Mouse (Mus musculus) liver, embryonic 14.5 days (tissue): ENCODE measurements at regions not wholly inside any gene's neighbourhood (a gene's known extent, or its start where the extent isn't known, plus 50 kb on each side); places are given as distances from the start of the nearest gene placed in this dataset.

Experiments used
- ATAC-seq: fragments of 200-750 bp; cut with Nextera tagmentation; 2 replicates; pipeline ENCODE4 v1.8.0; 2017; ENCODE audit warnings: moderate number of reproducible peaks, mild to moderate bottlenecking, moderate library complexity; ENCODE audit not compliant: insufficient read depth
- DNase-seq, 3 experiments: peaks; one replicate each; pipeline ENCODE4 v3.0.0-alpha.2; 2012 to 2013; ENCODE audit warnings: low read depth in 3 of 3, low spot score in 3 of 3
- H3K27ac ChIP-seq: fragments of 300-500 bp; sonication (generic); 2 replicates; pipeline ENCODE4 v1.5.1; 2014; ENCODE audit warnings: moderate library complexity, mild to moderate bottlenecking, control low read depth, inconsistent platforms
- H3K27me3 ChIP-seq: fragments of 300-500 bp; sonication (generic); 2 replicates; pipeline ENCODE4 v1.6.1; 2014; ENCODE audit warnings: mild to moderate bottlenecking, low read length, moderate library complexity; ENCODE audit not compliant: control insufficient read depth, insufficient read depth
- H3K36me3 ChIP-seq: fragments of 300-500 bp; sonication (generic); replicated peaks from 2 replicates; pipeline ENCODE4 v1.6.1; 2014; ENCODE audit warnings: low read depth; ENCODE audit not compliant: control insufficient read depth, insufficient read depth
- H3K4me1 ChIP-seq, 2 experiments: fragments of 200-500 bp in 1 of 2; fragments of 300-500 bp in 1 of 2; sonication (generic) in 1 of 2; replicated peaks; 2 replicates each; pipeline ENCODE4 v1.6.1; 2012 to 2014; ENCODE audit warnings: antibody characterized with exemption in 1 of 2, inconsistent platforms in 1 of 2, low read length in 1 of 2; ENCODE audit not compliant: control insufficient read depth in 2 of 2, insufficient read depth in 2 of 2
- H3K4me2 ChIP-seq: fragments of 300-500 bp; sonication (generic); 2 replicates; pipeline ENCODE4 v1.6.1; 2014; ENCODE audit warnings: low read depth, mild to moderate bottlenecking, control low read depth, moderate library complexity
- H3K4me3 ChIP-seq, 2 experiments: fragments of 200-500 bp in 1 of 2; fragments of 300-500 bp in 1 of 2; sonication (generic) in 1 of 2; 2 replicates each; pipeline ENCODE4 v1.5.1; 2012 to 2014; ENCODE audit warnings: low read depth in 2 of 2, low read length in 2 of 2, mild to moderate bottlenecking in 2 of 2, control low read depth in 1 of 2, inconsistent platforms in 1 of 2, moderate library complexity in 1 of 2; ENCODE audit not compliant: insufficient read depth in 1 of 2
- H3K9ac ChIP-seq: fragments of 300-500 bp; sonication (generic); replicated peaks from 2 replicates; pipeline ENCODE4 v1.6.1; 2014; ENCODE audit warnings: mild to moderate bottlenecking, control low read depth, moderate library complexity
- H3K9me3 ChIP-seq: fragments of 300-500 bp; sonication (generic); 2 replicates; pipeline ENCODE4 v1.6.1; 2016; ENCODE audit warnings: low read length, mixed read lengths; ENCODE audit not compliant: control insufficient read depth
- CTCF ChIP-seq: IDR thresholded peaks from 2 replicates; pipeline ENCODE4 v1.5.1; 2016; ENCODE audit warnings: antibody characterized with exemption, low read depth, control low read depth
- EP300 ChIP-seq: IDR thresholded peaks from 2 replicates; pipeline ENCODE4 v1.6.1; 2016; ENCODE audit warnings: antibody characterized with exemption, low read depth
- WGBS: fragments of 180-500 bp; shearing (Covaris S2); extraction: QIAGEN DNeasy Blood & Tissue Kit; methylation state at CpG from one replicate; pipeline ENCODE4 v1.1.7; 2014; ENCODE audit not compliant: insufficient replicate concordance; 5-methylcytosine and 5-hydroxymethylcytosine counted together

DNA sequence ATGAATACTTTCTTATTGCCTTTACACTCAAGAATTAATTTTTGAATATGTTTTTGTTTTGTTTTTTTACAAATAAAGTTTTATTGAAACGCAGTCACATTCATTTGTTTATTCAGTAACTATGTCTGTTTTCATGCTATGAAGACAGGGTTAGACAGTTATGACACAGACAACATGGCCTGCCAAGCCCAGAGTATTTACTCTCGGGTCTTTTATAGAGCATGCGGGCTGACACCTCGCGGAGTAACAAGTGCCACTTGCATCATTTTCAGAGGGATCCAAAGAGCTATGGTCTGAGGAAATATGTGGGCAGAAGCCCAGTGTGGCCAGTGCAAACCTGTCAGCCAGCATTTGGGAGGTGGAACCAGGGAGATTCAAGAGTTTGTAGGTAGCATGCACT lies 206.5 kb upstream of the Nt5e start:
- H3K9ac ChIP-seq, result no peak overlapping the region
- DNase-seq, result no peak
- no peak overlapping the region for H3K4me3 ChIP-seq
- no peak for ATAC-seq
- 64% methylated on average over 5 of the region's 5 CpGs for WGBS
- no peaks in the 10 kb centered on the region for H3K36me3 ChIP-seq
- TF ChIP-seq CTCF (no peak), EP300 (no peak)
- H3K27ac ChIP-seq, result no peak overlapping the region
- H3K27me3 ChIP-seq, result no peaks in the 10 kb centered on the region
- H3K9me3 ChIP-seq, result no peaks in the 10 kb centered on the region
- no peaks in the 10 kb centered on the region for H3K4me1 ChIP-seq
- H3K4me2 ChIP-seq, result no peak overlapping the region

- no peak overlapping the region for H3K4me3 ChIP-seq
- no peak overlapping the region for H3K9ac ChIP-seq
- ATAC-seq (no peak), DNase-seq (no peak)
- no peaks in the 10 kb centered on the region for H3K4me1 ChIP-seq
- H3K36me3 ChIP-seq, result no peaks in the 10 kb centered on the region
- 75% methylated on average over 11 of the region's 11 CpGs for WGBS
- H3K9me3 ChIP-seq, result no peaks in the 10 kb centered on the region
- no peak overlapping the region for H3K27ac ChIP-seq
- H3K4me2 ChIP-seq, result no peak overlapping the region
- no peaks in the 10 kb centered on the region for H3K27me3 ChIP-seq
- TF ChIP-seq CTCF, result no peak
These were observed 205.9 kb upstream of the Nt5e start for GRCm38 (mm10) chr9:88120963-88121570.

DNA sequence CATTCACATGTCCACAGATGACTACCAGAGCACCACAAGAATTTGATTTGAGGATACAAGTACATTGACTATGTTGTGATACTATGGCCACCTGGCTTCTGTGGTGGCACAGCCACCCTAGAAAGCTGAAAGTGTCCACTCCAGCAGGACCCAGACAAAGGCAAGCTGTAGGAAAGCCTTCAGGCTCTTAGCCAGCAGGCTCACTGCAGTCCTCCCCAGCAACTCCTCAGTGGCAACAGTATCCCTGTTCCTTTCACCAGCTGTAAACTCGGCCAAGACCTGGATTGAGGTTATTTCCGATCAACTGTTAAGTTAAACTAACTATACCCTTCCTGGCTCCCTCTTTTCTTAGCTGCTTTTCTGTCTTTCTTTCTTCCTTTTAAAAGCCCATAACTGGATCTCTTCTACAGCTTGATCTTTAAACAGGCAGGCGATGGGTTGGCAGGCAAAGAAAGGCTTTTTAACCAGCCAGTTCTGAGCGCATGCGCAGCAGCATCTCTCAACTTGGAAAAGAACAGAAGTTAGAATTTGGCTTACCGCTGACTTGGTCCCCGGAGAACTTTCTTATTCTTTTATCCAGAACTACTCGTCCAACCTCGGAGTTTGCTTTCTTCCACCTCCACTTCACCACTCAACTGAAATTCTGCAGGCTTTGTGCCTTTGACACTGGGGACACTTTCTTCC lies 202.5 kb upstream of the Nt5e start:
- no peak overlapping the region for H3K4me3 ChIP-seq
- ATAC-seq (no peak), DNase-seq (no peak)
- no peaks in the 10 kb centered on the region for H3K36me3 ChIP-seq
- no peak overlapping the region for H3K9ac ChIP-seq
- H3K4me1 ChIP-seq, result no peaks in the 10 kb centered on the region
- no peaks in the 10 kb centered on the region for H3K9me3 ChIP-seq
- H3K4me2 ChIP-seq, result no peak overlapping the region
- no peak overlapping the region for H3K27ac ChIP-seq
- H3K27me3 ChIP-seq, result no peaks in the 10 kb centered on the region
- WGBS, result 72% methylated on average over 9 of the region's 9 CpGs
- TF ChIP-seq EP300, result no peak
- no peak for TF ChIP-seq CTCF

GRCm38 (mm10) chr9:88163025-88163780 lies 163.8 kb upstream of the Nt5e start:
- no peaks in the 10 kb centered on the region for H3K36me3 ChIP-seq
- 54% methylated on average over 6 of the region's 6 CpGs for WGBS
- H3K27me3 ChIP-seq, result no peaks in the 10 kb centered on the region
- no peaks in the 10 kb centered on the region for H3K4me1 ChIP-seq
- no peak for DNase-seq
- H3K4me2 ChIP-seq, result no peak overlapping the region
- TF ChIP-seq CTCF, result no peak
- no peak for TF ChIP-seq EP300
- ATAC-seq, result no peak
- no peak overlapping the region for H3K9ac ChIP-seq
- no peak overlapping the region for H3K4me3 ChIP-seq
- H3K9me3 ChIP-seq, result no peaks in the 10 kb centered on the region
- H3K27ac ChIP-seq, result no peak overlapping the region

DNA sequence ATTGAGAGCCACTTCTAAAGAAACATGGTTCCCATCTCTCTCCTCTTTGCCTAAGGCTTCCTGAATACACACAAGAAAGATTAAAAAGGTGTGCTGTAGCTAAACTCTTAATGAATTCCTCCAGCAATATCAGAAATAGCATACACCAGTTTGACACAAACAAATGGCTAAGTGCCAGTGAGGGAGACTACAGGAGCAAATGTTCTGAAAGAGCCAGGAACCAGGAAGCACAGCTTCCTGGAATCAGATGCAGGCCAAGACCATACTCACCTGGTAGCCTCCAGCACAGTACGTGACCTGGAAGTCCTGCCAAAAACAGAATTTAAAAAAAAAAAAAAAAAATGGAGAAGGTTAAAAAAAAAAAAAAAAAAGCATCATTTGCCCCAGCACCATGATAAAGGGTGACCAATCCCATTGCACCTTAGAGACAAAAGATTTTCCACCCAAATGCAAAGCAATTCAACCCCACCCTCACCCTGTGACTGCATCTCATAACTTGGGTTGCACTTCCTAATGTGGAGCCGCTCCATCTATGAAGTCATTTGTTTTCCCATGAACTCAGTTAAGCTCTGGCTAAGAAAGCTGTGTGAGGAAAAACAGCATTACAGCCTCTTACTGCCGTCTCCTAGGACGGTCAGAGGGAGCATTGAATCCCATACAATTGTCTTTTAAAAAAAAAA lies 149.3 kb upstream of the Nt5e start:
- TF ChIP-seq CTCF (no peak), EP300 (no peak)
- ATAC-seq, result no peak
- DNase-seq, result no peak

More for the DNA sequence above, 149.3 kb upstream of the Nt5e start:
- no peak overlapping the region for H3K4me2 ChIP-seq
- no peak overlapping the region for H3K27ac ChIP-seq
- H3K9me3 ChIP-seq, result no peaks in the 10 kb centered on the region
- WGBS, result 49% methylated on average over 4 of the region's 4 CpGs
- H3K27me3 ChIP-seq, result no peaks in the 10 kb centered on the region
- no peak overlapping the region for H3K4me3 ChIP-seq
- no peak overlapping the region for H3K9ac ChIP-seq
- H3K4me1 ChIP-seq, result no peaks in the 10 kb centered on the region
- no peaks in the 10 kb centered on the region for H3K36me3 ChIP-seq
